Mouse (Mus musculus) B cell, adult 2 months (primary cell): ENCODE data around the gene Wdr12.
A peak's percentile ranks its signal among the peaks of the same experiment; 100 is the strongest.
"Not testable (repeated sequence)": the region's sequence is repeated elsewhere in the genome, so short reads cannot be mapped to it uniquely, and the experiment has no call there.

Experiments used
- DNase-seq, 2 experiments: peaks; one replicate each; pipeline ENCODE4 v3.0.0; 2022

Wdr12 gene

DNA sequence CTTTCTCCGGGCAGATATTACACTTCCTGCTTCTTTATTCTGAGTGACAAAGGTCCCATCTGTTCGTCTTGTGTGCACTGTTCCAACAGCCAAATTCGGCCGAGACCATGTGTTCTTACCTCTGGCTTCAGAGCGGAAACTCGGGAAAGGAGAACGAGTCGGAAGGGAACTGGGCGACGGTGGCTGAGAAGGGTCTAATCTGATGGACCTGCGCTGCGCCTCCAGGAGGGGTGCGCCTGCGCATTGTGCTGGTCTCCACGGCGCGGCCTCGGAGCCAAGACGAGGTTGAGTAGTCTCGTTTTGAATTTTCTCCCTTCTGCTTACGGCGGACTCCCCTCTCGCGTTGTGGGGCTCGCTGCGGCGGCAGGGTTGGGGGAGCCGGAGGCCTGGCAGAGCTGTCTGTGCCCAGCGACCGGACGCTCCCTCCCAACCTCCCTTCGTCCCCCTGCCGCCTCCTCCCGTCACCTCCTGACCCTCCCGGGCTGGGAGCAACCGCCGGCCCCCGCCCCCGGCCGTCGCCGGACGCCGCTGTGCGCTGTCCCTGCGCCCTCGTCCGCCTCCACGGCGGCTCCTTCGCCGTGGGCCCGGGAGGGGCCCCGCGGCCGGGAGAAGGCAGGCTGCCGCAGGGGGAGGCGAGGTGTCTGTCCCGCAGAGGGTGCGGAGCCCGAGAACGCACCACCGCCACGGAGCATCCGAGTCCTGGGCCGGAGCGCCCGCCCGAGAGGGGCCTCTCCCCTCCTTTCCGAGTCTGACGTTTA lies at the start of gene Wdr12, which contains the start of gene Carf:
Wdr12 (minus strand) TSS at position 622 of the 758 bp plus-strand sequence.
Carf (plus strand) TSS at position 224 of the 758 bp plus-strand sequence.
- DNase-seq: peak; percentile 94 to 95

DNA sequence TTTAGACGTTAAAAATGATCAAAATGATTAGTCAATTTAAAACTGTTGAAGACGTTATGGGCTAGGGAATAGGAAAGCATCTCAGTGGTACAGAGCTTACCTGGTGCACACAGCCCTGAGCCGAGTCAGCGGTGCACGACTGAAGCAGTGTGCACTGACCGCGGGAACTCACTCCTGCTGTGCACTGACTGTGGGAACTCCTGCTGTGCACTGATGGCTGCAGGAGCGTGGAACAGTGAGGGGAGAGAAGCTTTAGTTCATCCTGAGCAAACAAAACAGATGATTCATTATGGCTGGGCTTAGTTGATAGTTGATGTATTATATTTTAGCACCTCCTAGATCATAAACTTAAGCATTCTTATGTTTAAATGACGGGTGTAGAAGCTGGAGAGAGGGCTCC lies 38.9 kb upstream of the Wdr12 start:
- no peak for DNase-seq

DNA sequence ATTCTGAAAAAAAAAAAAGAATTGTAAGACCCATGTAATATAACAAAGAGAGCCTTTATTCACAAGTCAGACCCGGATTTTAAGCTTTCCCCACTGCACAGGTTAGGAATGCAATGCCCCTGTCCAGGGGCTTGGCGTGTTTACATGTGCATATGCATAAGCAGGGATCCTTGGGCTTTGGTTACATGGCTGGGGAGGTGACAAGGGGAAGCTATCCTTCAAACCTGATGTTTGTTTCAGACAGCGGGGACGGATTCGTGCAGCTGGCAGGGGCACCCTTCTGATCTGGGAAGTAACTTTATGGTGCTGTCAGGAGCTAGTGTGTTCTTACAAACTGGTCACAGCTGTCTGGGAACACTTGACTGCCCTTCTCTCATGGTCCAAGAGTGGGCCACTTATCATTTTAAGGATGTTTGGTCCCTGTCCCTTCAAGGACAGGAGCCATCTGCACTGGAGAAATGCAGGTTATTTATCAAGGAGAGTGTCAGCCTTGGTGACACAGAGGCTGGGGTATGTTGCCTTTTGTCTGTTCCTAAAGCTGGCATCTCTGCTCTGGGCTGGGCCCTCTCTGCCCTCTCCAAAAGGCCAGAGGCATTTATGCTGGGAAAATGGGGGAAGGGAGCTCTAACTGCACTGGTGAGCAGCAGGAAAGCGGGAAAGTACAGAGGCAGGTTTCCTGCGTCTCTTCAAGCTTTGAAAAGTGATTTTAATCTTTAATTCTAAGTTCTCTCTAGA lies 19.4 kb upstream of the Wdr12 start:
- no peak for DNase-seq

DNA sequence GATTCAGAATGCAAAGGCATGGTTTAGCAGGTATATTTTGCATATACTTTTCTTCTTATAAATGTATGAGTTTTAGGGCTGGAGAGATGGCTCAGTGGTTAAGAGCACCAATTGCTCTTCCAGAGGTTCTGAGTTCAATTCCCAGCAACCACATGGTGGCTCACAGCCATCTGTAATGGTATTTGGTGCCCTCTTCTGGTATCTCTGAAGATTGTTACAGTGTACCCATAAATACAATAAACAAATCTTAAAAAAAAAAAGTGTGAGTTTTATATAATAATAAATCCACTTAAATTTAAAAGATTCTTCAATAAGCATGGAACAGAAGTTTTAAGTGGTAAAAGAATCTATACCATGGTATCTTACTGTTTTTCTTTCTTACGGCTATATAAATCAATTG lies 6.1 kb upstream of the Wdr12 start:
- DNase-seq: peak; percentile 7 to 10

DNA sequence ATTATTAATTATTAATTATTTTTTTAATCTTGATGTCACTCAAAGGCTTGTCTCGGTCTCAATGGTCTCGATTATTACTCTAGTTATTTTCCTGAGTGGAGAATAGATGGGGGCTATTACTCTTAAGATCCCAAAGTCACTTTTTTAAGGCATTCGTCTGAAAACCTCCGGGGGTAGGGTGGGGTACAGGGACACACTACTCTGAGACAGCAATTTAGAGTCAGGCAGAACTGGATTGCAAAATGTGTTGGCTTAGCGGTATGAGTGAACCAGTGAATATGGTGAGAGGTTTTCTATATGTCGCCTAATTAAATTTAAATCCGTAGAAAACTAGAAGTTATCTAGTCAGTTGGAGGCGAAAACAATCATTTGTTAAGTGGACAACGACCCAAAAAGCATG lies 394 bp upstream of the Wdr12 start:
- peak in 1 of 2 experiments; percentile 6 for DNase-seq

DNA sequence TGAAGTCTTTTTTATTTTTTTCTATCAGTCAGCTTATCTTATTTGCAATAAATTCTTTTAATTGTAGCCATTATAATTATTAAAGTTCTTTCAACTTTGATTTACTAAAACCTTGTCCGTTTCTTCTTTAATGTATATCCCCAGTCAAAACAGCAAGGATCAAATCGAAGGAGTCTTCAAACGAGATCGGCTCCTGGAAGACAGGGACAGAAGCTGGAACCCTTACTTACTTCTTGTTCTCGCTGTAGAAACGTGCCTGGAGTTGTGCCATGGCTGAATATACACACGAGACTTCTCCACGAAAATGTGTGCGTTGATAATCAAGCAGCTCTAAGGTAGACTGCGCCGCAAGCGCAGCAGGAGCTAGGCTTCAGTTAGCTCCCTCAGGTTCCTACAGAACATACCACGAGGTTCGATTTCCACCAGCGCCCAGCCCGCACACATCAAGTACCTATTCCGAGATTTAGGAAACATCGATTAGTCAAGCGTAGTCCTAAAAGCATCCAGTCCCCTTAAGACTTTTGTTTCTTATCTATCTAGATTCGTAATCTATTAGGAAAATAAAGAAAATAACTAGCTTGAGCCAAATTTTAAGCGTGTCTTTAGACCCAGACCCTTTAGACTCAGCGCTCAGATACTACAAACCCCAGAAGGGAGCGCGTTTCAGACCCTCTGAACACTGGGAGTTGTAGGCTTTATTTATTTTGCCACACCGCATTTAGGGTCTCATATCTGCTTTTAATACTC lies 995 bp downstream of the Wdr12 start:
- DNase-seq: peak; percentile 74 to 79

DNA sequence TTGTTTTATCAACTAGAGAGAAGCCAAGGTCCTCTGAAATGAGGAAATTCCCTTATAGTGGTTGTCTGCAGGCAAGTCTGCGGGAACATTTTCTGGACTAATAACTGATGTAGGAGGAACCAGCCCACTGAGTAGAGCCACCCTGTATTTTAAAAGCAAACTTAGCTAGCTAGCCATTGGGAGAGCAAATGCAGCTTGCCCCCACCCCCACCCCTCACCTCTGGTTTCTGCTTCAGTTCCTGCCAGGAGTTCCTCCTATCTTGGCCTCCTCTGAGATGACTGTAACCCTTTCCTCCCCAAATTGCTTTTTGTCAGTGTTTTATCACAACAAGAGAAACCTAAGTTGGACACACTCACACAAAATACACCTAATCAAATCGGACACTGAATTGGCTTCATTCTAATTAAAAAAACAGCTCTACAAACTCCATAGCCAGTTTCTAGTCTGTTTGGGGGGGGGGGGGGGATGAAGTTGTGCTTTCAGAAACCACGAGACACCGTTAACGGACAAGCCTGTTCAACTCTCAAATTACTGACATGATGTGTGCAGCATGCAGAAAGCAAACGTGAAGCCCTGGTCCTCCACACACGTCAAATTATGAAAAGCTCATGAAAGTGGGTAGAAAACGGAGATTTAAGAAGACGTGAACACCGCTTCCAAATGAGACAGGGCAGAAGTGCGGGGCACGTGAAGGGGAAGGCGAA lies 1.7 kb downstream of the Wdr12 start:
- DNase-seq: peak; percentile 24 to 25

DNA sequence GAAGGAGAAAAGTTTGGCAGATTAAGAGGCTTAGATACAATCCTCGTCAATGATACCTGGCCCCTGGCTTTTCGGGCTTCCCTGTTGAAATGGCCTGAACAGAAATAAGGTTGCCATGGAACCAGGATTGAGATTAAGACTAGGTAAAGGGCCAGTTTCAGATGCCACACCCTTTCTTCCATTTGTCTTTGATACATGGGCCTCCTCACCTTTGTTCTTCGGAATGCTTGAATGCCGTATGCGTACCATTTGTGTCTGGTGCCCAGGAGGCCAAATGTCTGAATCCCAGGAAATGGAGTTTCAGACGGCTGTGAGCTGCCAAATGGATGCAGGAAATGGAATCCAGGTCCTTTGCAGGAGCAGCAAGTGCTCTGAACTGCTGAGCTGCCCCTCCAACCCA lies 22.0 kb downstream of the Wdr12 start:
- DNase-seq: no peak

DNA sequence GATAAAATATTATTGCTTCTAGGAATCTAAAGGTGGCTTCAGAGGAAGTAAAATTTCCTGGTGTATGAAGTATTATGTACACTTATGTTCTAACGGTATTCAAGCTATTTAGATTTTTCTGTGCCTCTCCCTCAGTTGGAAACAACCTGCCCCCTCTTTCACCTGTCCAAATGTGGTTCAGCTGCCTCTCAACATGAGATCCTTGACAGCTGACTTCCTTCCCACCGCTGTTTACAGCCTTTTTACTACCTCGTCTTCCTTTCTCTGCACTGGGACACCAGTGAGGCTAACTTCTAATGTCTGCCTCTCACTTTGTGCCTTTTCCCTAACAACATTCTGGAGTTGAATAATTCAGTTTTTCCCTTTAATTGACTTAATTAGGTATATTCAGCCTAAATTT lies 22.9 kb downstream of the Wdr12 start:
- no peak for DNase-seq

DNA sequence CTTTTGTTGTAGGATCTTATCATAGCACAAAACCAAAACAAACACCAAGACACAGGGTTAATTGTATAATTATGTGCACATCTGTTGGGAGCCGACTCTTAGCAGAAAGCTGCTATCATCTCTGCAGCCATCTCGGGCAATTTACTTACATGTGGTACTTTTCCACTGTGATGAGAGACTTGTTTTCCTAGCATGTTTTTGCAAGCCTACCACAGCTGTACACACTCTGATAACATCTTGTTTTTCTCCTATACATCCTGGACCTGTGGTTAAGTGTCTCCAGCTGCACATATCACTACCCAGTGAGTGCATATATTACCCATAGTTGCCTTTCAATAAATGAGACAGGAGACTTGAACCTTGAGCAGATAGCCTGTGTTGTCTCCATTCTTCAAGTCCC lies 23.5 kb downstream of the Wdr12 start:
- no peak for DNase-seq

DNA sequence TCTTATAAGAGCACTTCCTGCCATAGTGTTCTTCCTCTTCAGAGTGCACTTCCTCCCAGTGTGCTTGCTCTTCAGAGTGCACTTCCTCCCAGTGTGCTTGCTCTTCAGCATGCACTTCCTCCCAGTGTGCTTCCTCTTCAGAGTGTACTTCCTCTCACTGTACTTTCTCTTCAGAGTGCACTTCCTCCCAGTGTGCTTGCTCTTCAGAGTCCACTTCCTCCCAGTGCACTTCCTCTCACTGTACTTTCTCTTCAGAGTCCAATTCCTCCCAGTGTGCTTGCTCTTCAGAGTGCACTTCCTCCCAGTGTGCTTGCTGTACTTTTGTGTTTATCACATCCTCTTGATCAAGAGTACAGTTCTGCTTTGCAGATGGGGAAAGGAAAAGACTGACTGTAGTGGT lies 27.7 kb downstream of the Wdr12 start:
- peak; percentile 29 to 35 for DNase-seq

DNA sequence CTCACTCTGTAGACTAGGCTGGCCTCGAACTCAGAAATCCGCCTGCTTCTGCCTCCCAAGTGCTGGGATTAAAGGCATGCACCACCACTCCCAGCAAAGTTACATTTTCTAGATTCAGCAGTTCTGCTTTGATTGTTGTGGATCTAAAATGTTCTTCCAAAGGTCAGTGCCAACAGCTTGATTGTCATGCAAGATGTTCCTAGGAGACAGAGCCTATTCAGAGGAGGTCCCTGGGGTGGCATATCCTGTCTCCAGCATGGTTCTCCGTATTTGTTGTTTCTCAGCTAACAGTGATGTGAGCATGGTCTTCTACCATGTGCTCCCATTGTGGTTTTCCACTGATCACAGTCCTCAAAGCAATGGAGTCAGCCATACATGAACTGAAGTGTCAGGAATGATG lies 42.1 kb downstream of the Wdr12 start:
- no peak for DNase-seq

DNA sequence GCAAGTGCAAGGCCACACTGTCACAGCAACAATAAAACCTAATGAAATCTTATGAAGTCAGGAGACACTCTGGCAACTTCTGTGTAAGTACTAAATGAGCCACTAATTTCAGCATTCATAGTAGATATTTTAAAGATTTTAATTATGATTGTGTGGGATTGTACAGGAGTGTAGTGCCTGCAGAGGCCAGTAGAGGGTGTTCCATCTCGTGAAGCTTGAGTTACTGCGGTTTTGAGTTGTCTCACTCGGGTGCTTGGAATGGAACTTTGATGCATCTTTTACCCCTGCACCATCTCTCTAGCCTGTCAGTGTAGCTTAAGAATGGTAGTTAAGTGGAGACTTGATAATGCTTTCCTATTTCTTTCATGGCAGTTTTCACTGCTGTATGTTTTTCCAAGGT lies 43.8 kb downstream of the Wdr12 start:
- peak; percentile 39 to 41 for DNase-seq

DNA sequence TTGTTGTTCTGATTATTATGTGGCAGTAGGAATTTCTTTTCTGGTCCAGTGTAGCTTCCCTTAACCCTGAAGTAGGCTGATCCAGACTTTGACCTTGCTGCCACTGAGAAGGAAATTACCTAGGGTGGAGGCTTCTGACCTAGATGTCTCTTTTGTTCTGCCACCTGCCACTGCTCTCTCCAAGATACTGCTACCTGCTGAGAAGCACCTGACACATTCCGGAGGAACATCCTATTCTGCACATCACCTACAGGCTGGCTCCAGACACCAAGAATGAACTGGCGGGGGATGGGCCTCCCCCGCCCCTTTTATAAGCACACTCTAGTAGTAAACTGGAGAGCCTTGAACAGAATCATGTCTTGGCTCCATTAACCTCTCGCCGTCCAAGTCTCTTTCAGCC lies 51.0 kb downstream of the Wdr12 start:
- not testable (repeated sequence) for DNase-seq

DNA sequence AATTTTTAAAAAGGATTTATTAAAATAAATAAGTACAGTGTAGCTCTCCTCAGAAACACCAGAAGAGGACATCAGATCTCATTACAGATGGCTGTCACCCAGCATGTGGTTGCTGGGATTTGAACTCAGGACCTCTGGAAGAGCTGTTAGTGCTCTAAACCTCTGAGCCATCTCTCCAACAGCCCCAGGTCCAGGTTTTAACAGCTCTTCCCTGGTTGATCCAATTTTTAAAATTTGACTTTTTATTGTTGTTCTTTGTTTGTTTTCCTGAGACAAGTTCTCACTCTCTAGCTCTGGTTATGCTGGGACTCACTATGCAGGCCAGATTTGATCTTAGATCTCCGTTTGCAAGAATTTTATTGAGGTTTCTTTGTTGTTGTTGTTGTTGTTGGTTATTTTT lies 53.9 kb downstream of the Wdr12 start:
- DNase-seq: no peak

DNA sequence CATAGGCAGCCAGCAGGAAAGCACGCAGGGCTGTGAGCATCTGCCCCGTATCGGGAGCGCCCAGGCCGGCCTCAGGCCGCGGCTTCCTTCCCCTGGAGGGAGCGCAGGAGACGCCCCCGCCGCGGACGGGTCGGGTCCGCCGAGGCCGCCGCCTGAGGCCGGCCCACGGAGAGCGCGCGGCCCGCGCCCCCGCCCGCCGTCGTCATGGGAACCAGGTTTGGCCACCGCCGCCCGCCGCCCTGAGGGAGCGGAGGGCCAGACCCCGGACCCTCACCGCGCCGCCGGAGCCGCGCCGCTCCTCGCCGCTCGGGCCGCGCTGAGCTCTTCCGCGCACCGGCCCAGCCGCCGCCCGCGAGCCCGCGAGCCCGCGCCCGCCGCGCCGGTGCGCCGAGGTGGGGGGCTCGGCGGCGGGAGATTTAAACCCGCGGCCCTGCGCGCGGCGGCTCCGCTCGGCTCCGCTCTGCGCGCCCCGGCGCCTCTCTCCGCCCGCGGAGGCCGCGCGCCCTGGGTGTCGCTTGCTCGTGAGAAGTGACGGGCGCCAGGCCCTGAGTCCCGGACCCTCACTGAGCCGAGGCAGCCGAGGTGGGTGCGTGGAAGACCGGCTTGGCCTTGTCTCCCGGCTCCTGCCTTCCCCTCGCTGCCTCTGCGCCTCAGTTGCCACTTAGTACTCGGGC lies 55.5 kb downstream of the Wdr12 start, which contains the start of gene Ica1l:
Ica1l (minus strand) TSS at position 389 of the 674 bp plus-strand sequence.
- peak; percentile 41 to 50 for DNase-seq

DNA sequence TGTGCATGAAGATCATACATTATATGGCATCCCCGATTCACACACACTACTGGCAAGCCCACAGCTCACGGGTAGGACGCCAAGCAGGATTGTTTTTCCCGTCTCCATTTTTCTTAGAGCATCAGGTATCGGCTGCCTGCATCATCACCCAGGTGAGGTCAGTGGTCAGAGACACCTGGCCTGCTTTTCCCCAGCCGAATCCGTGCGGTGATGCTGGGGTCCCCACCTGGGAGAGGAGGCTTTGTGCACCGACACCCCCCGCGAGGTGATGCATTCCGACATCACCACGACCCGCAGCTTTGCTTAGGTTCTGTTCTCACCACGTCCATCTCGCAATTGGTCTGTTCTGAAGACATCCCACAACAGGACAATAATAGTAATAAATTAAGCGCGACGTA lies 56.0 kb downstream of the Wdr12 start:
- DNase-seq: no peak

DNA sequence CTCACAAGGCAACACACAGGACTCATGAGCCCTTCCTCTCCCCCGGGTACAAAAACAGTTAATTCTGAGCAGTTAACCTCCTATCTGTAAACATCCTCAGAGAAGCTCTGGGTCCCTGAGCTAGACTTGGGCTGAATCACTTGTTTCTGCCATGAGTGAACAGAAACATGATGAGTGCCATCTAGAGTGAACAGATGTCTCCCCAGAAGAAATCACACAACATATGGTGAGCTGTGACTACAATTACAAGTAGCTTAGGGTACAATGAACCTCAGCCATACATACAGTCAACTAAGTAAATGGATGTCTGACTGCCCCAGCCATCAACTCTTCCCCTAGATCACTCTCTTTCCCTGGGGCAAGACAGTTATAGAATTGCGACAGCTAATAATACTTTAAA lies 63.4 kb downstream of the Wdr12 start:
- no peak for DNase-seq
